Mouse (Mus musculus) urinary bladder, postnatal 36 days (tissue): Measurements from ENCODE around the gene Myog.

Experiments
- DNase-seq, 2 experiments: peaks; one replicate each; pipeline ENCODE4 v3.0.0; 2022; ENCODE audit warnings: low spot score in 2 of 2, mixed read lengths in 1 of 2

Myog gene

GRCm38 (mm10) chr1:134283108-134283507 is 6.7 kb upstream of the Myog start:
- DNase-seq, result no peak

- DNase-seq, result no peak
Observed at GRCm38 (mm10) chr1:134285458-134286120, 4.2 kb upstream of the Myog start.

DNA sequence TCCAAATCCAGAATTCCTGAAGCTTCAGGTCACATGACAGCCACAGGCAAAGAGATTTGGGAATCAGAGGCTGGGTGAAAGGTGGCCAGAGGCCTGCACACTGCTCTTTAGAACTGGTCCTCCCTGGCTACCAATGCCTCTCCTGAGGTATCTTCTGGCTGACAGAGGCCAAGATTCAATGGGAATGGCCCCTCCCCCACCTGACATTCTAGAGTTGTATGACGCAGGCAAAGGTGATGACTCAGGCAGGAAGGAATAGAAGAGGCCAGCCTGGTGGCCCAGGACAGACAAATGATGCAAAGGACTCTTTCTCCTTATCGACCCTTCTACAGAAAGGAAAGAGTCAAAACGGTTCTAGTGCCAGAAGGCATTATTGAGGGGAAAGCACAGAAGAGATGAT is 1.6 kb upstream of the Myog start:
- DNase-seq, result no peak

GRCm38 (mm10) chr1:134290300-134290699 is 511 bp downstream of the Myog start:
- no peak for DNase-seq

GRCm38 (mm10) chr1:134290909-134291308 is 1.1 kb downstream of the Myog start:
- no peak for DNase-seq

DNA sequence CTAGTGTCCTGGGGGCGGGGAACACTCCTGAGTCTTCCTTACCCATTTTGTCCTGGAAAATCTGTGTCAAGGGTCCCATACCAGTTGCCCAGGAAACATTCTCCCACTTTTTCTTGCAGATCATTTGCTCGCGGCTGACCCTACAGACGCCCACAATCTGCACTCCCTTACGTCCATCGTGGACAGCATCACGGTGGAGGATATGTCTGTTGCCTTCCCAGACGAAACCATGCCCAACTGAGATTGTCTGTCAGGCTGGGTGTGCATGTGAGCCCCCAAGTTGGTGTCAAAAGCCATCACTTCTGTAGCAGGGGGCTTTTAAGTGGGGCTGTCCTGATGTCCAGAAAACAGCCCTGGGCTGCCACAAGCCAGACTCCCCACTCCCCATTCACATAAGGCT is 1.8 kb downstream of the Myog start:
- DNase-seq, result no peak

DNA sequence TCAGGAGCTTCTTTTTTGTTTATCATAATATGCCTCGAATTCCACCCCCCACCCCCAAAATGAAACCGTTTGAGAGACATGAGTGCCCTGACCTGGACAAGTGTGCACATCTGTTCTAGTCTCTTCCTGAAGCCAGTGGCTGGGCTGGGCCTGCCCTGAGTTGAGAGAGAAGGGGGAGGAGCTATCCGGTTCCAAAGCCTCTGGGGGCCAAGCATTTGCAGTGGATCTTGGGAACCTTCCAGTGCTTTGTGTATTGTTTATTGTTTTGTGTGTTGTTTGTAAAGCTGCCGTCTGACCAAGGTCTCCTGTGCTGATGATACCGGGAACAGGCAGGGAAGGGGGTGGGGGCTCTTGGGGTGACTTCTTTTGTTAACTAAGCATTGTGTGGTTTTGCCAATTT is 2.3 kb downstream of the Myog start:
- DNase-seq, result no peak

DNA sequence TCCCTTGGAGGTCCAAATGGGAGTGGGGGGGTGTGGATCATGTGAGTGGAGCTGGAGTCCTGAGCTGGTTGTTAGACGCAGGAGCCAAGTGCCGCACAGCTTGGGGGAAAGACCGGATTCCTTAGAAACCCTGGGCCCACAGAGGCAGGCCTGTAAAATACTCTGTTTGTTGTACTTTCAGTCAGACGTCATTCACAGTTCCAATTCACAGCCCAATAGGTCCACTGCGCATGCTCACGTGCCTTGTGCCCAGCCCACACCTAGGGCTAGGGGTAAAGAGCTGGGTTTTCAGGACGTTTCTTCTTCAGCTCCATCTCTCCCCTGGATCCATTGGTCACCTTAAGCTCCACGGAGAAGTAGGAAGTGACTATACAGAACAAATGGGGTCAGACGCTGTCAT is 2.8 kb downstream of the Myog start:
- DNase-seq, result no peak

DNA sequence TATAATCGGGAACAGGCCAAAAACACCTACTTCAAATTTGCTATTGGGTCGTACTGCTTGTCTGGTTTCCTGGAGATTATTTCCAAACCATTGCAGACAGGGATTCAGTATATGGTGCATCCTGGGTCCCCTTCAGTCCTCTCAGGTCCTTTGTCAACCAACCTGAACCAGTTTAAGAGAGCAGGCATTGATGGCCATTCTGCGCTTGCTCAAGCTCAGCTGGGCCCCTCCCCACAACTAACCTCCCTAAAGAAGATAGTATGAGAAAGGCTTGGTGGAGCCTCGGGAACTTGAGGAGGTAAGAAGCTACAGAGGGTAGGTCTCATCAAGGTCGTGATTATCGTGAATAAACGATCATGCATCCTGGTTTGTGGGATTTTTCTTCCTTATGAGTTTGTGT is 3.5 kb downstream of the Myog start:
- DNase-seq, result no peak

GRCm38 (mm10) chr1:134293738-134294604 is 4.2 kb downstream of the Myog start:
- DNase-seq, result no peak

GRCm38 (mm10) chr1:134297265-134297664 is 7.5 kb downstream of the Myog start:
- DNase-seq, result no peak

GRCm38 (mm10) chr1:134298636-134299411 is 9.0 kb downstream of the Myog start:
- DNase-seq, result no peak

GRCm38 (mm10) chr1:134302568-134303238 is 12.9 kb downstream of the Myog start:
- no peak for DNase-seq

GRCm38 (mm10) chr1:134304940-134305339 is 15.2 kb downstream of the Myog start:
- no peak for DNase-seq

DNA sequence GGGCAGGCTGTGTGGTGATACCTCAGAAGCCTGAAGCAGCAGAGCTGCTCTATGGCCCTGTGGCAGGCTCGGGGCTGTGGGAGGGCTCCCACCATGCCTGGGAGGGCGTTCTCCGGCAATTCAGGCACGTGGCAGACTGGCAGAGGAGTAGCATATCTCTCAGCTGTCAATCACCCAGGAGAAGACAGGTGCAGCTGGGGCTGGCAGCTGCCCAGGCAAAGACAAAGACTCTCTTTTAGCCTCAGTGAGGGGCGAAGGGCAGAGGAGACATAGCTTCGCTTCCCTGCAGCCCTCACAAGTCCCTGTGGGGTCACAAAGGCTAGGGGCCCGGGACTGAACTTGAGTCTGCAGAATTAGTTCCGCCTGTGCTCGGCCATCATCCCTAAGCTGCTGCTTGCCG is 17.6 kb downstream of the Myog start:
- no peak for DNase-seq

- DNase-seq, result no peak
Observed at GRCm38 (mm10) chr1:134310291-134310690, 20.5 kb downstream of the Myog start.

DNA sequence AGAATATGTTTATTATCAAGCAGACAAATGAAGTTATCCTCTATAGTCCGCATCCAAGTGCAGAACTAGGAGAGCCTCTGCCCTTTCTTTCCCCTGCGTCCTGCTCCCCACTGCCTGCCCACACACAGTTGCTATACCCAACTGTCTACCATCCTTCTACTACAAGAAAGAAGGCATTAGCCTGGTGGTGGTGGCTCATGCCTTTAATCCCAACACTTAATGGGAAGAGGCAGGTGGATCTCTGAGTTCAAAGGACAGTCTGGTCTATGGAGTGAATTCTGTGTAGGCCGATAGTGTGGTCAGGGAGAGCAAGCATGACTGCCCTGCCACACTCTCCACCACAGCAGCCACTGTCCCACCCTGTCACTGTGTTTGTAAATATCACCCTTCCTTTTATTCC is 20.9 kb downstream of the Myog start:
- no peak for DNase-seq

GRCm38 (mm10) chr1:134311760-134312159 is 22.0 kb downstream of the Myog start:
- DNase-seq, result no peak

DNA sequence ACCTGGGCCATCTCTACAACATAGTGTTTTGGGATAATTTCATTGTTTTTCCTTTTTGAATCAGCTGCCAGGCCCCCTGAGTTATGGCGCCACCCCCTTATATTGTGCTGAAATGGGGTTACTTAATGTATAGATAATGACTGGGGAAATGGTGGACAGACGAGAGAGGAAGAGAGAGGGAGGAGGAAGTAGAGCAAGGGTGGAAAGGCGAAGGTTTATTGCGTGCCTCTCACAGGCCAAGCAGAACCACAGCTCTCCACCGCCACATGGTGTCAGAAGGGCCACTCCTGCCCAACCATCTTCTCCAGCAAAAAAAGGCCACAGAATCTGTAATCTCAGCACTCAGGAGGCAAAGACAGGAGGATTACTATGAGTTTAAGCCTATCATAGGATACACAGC is 25.4 kb downstream of the Myog start:
- no peak for DNase-seq

GRCm38 (mm10) chr1:134316361-134316760 is 26.6 kb downstream of the Myog start:
- no peak for DNase-seq

DNA sequence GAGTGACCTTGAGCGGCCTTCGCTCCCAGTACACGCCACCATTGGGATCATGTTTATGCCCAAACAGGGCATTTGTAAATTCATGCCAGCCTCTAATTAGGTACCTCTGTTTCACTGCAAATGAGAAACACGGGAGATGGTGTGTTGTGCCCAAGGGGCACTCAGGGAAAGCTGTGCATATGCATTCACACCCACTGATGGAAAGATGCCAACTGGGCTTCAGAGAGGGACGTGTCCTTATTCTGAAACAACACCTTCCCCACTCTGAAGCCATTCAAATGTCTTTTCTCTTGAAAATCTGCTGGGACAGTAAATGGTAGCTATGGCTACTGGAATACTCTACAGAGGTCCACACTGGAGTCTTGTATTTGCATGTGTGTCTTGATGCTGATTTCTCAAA is 28.5 kb downstream of the Myog start:
- no peak for DNase-seq
